Mouse (Mus musculus) hindbrain, embryonic 14.5 days (tissue): Measurements from ENCODE around the gene Hoxb4. TPM values are rescaled to one million over a fixed set of nuclear protein-coding genes. Genes with fewer than 3 reads are reported as not detected.

ENCODE experiments used
- ATAC-seq: fragments of 200-750 bp; cut with Nextera tagmentation; 2 replicates; pipeline ENCODE4 v1.8.0; 2017; ENCODE audit warnings: moderate number of reproducible peaks, mild to moderate bottlenecking, moderate TSS enrichment, moderate library complexity; ENCODE audit not compliant: low FRiP score
- DNase-seq: peaks from one replicate; pipeline ENCODE4 v3.0.0-alpha.2; 2015; ENCODE audit warnings: low spot score
- H3K27ac ChIP-seq: fragments of 300-500 bp; sonication (generic); 2 replicates; pipeline ENCODE4 v1.5.1; 2014; ENCODE audit warnings: mild to moderate bottlenecking, moderate library complexity
- H3K27me3 ChIP-seq: fragments of 300-500 bp; sonication (generic); 2 replicates; pipeline ENCODE4 v1.6.1; 2014; ENCODE audit warnings: mild to moderate bottlenecking, low read length, mixed read lengths; ENCODE audit not compliant: control insufficient read depth, insufficient read depth
- H3K36me3 ChIP-seq: fragments of 300-500 bp; sonication (generic); replicated peaks from 2 replicates; pipeline ENCODE4 v1.6.1; 2014; ENCODE audit not compliant: control insufficient read depth, insufficient read depth
- H3K4me1 ChIP-seq: fragments of 300-500 bp; sonication (generic); replicated peaks from 2 replicates; pipeline ENCODE4 v1.6.1; 2014; ENCODE audit warnings: antibody characterized with exemption, low read length, mixed read lengths; ENCODE audit not compliant: control insufficient read depth, insufficient read depth
- H3K4me2 ChIP-seq: fragments of 300-500 bp; sonication (generic); replicated peaks from 2 replicates; pipeline ENCODE4 v1.6.1; 2014; ENCODE audit warnings: mild to moderate bottlenecking, moderate library complexity
- H3K4me3 ChIP-seq: fragments of 300-500 bp; sonication (generic); replicated peaks from 2 replicates; pipeline ENCODE4 v1.5.1; 2014; ENCODE audit warnings: mild to moderate bottlenecking, low read length
- H3K9ac ChIP-seq: fragments of 300-500 bp; sonication (generic); 2 replicates; pipeline ENCODE4 v1.6.1; 2014
- H3K9me3 ChIP-seq: fragments of 300-500 bp; sonication (generic); 2 replicates; pipeline ENCODE4 v1.6.1; 2016; ENCODE audit warnings: low read length; ENCODE audit not compliant: control insufficient read depth
- WGBS: fragments of 180-500 bp; shearing (Covaris S2); extraction: QIAGEN DNeasy Blood & Tissue Kit; methylation state at CpG from one replicate; pipeline ENCODE4 v1.1.7; 2014; 5-methylcytosine and 5-hydroxymethylcytosine counted together
- polyA plus RNA-seq: library from polyadenylated mRNA; unstranded; fragments of >200 nt; fragmentation: Nextera tagmentation; extraction: Ambion mirVana; gene quantifications from 2 replicates; pipeline ENCODE4 v1.2.1, GENCODE M21; 2014

Gene Hoxb4
- polyA plus RNA-seq, 1 experiment from 2014 or later, result 5.4 TPM

GRCm38 (mm10) chr11:96344061-96344877, 26.2 kb downstream of the Hoxb4 start:
- H3K4me1 ChIP-seq, result peaks cover 30% of the 10 kb centered on the region
- DNase-seq, result peak; percentile 59
- peak; percentile 18; the same call in 1 of the 2 replicates for ATAC-seq
- WGBS, result 1% methylated on average over 40 of the region's 40 CpGs
- H3K36me3 ChIP-seq, result 0 out of 2 replicates have a peak, but pooled peaks cover 5% of the 10 kb centered on the region
- peak overlapping the region; percentile 97 for H3K9ac ChIP-seq
- H3K27me3 ChIP-seq, result peaks cover 60% of the 10 kb centered on the region
- H3K9me3 ChIP-seq, result no peaks in the 10 kb centered on the region
- H3K27ac ChIP-seq, result peak overlapping the region; percentile 99
- H3K4me3 ChIP-seq, result peak overlapping the region; percentile 48
- peak overlapping the region; percentile 77 for H3K4me2 ChIP-seq

GRCm38 (mm10) chr11:96344878-96345159, 26.8 kb downstream of the Hoxb4 start:
- peak overlapping the region; percentile 48 for H3K4me3 ChIP-seq
- 7% methylated on average over 6 of the region's 6 CpGs for WGBS
- 0 out of 2 replicates have a peak, but pooled peaks cover 5% of the 10 kb centered on the region for H3K36me3 ChIP-seq
- ATAC-seq (no peak), DNase-seq (peak; percentile 28)
- H3K4me1 ChIP-seq, result peaks cover 35% of the 10 kb centered on the region
- H3K27ac ChIP-seq, result peak overlapping the region; percentile 99
- no peaks in the 10 kb centered on the region for H3K9me3 ChIP-seq
- H3K9ac ChIP-seq, result peak overlapping the region; percentile 97
- H3K4me2 ChIP-seq, result peak overlapping the region; percentile 77
- peaks cover 58% of the 10 kb centered on the region for H3K27me3 ChIP-seq

GRCm38 (mm10) chr11:96345220-96345892, 27.3 kb downstream of the Hoxb4 start:
- peak overlapping the region; percentile 99 for H3K27ac ChIP-seq
- ATAC-seq (no peak), DNase-seq (peak; percentile 40)
- peaks cover 40% of the 10 kb centered on the region for H3K4me1 ChIP-seq
- peak overlapping the region; percentile 48 for H3K4me3 ChIP-seq
- 0 out of 2 replicates have a peak, but pooled peaks cover 5% of the 10 kb centered on the region for H3K36me3 ChIP-seq
- H3K27me3 ChIP-seq, result peaks cover 58% of the 10 kb centered on the region
- under 1% methylated on average over 31 of the region's 56 CpGs for WGBS
- H3K4me2 ChIP-seq, result peak overlapping the region; percentile 77
- H3K9me3 ChIP-seq, result no peaks in the 10 kb centered on the region
- H3K9ac ChIP-seq, result peak overlapping the region; percentile 97

- DNase-seq (no peak), ATAC-seq (peak; percentile 19; the same call in 1 of the 2 replicates)
- H3K27ac ChIP-seq, result peak overlapping the region; percentile 99
- no peaks in the 10 kb centered on the region for H3K9me3 ChIP-seq
- peaks cover 48% of the 10 kb centered on the region for H3K4me1 ChIP-seq
- peak overlapping the region; percentile 48 for H3K4me3 ChIP-seq
- H3K27me3 ChIP-seq, result peaks cover 63% of the 10 kb centered on the region
- H3K4me2 ChIP-seq, result peak overlapping the region; percentile 77
- H3K9ac ChIP-seq, result peak overlapping the region; percentile 97
- 0 out of 2 replicates have a peak, but pooled peaks cover 5% of the 10 kb centered on the region for H3K36me3 ChIP-seq
- 2% methylated on average over 45 of the region's 45 CpGs for WGBS
Observed at GRCm38 (mm10) chr11:96345893-96346806, 28.1 kb downstream of the Hoxb4 start.

GRCm38 (mm10) chr11:96346916-96347520, 29.0 kb downstream of the Hoxb4 start:
- Histone ChIP-seq H3K27ac (peak overlapping the region; percentile 99), H3K4me2 (peak overlapping the region; percentile 77), H3K4me3 (peak overlapping the region; percentile 48; the same call in 1 of the 2 replicates), H3K27me3 (peaks cover 64% of the 10 kb centered on the region), H3K9ac (peak overlapping the region; percentile 97), H3K9me3 (no peaks in the 10 kb centered on the region), H3K4me1 (peaks cover 49% of the 10 kb centered on the region), H3K36me3 (0 out of 2 replicates have a peak, but pooled peaks cover 5% of the 10 kb centered on the region)
- 14% methylated on average over 5 of the region's 5 CpGs for WGBS
- ATAC-seq (no peak), DNase-seq (peak; percentile 42)

GRCm38 (mm10) chr11:96347717-96348116, 29.6 kb downstream of the Hoxb4 start:
- WGBS, result 7% methylated on average over 4 of the region's 4 CpGs
- H3K4me2 ChIP-seq, result peak overlapping the region; percentile 71
- H3K9me3 ChIP-seq, result no peaks in the 10 kb centered on the region
- peak overlapping the region; percentile 55 for H3K9ac ChIP-seq
- 0 out of 2 replicates have a peak, but pooled peaks cover 5% of the 10 kb centered on the region for H3K36me3 ChIP-seq
- DNase-seq, result peak; percentile 36
- no peak overlapping the region; the same call in 1 of the 2 replicates for H3K4me3 ChIP-seq
- ATAC-seq, result no peak
- H3K4me1 ChIP-seq, result peaks cover 49% of the 10 kb centered on the region
- peak overlapping the region; percentile 99 for H3K27ac ChIP-seq
- peaks cover 64% of the 10 kb centered on the region for H3K27me3 ChIP-seq

- 3% methylated on average over 21 of the region's 21 CpGs for WGBS
- Histone ChIP-seq H3K9me3 (no peaks in the 10 kb centered on the region), H3K36me3 (0 out of 2 replicates have a peak, but pooled peaks cover 11% of the 10 kb centered on the region), H3K4me2 (peak overlapping the region; percentile 71), H3K4me1 (peaks cover 49% of the 10 kb centered on the region), H3K4me3 (peak overlapping the region; percentile 20), H3K9ac (peak overlapping the region; percentile 55), H3K27me3 (peaks cover 61% of the 10 kb centered on the region), H3K27ac (peak overlapping the region; percentile 99)
- DNase-seq (peak; percentile 67), ATAC-seq (no peak)
Observed at GRCm38 (mm10) chr11:96348141-96348928, 30.3 kb downstream of the Hoxb4 start.

- peak overlapping the region; percentile 55 for H3K9ac ChIP-seq
- no peaks in the 10 kb centered on the region for H3K9me3 ChIP-seq
- WGBS, result 12% methylated on average over 3 of the region's 3 CpGs
- peak overlapping the region; percentile 71 for H3K4me2 ChIP-seq
- peak overlapping the region; percentile 20 for H3K4me3 ChIP-seq
- no peak for ATAC-seq
- H3K27me3 ChIP-seq, result peaks cover 58% of the 10 kb centered on the region
- 0 out of 2 replicates have a peak, but pooled peaks cover 14% of the 10 kb centered on the region for H3K36me3 ChIP-seq
- peak overlapping the region; percentile 99 for H3K27ac ChIP-seq
- DNase-seq, result peak; percentile 26
- peaks cover 49% of the 10 kb centered on the region for H3K4me1 ChIP-seq
Observed at GRCm38 (mm10) chr11:96348988-96349387, 30.9 kb downstream of the Hoxb4 start.
